Mouse (Mus musculus) heart, embryonic 16.5 days (tissue): ENCODE data around the gene Tubd1. TPM values are rescaled to one million over a fixed set of nuclear protein-coding genes. Genes with fewer than 3 reads are reported as not detected.

Source experiments
- ATAC-seq: fragments of 200-750 bp; cut with Nextera tagmentation; replicated peaks from 2 replicates; pipeline ENCODE4 v1.8.0; 2017; ENCODE audit warnings: moderate number of reproducible peaks; ENCODE audit not compliant: insufficient read depth, low FRiP score; ENCODE audit errors: extremely low read depth
- H3K27ac ChIP-seq: fragments of 300-500 bp; sonication (generic); 2 replicates; pipeline ENCODE4 v1.5.1; 2014; ENCODE audit warnings: mild to moderate bottlenecking, low read length, control low read depth, moderate library complexity
- H3K27me3 ChIP-seq: fragments of 300-500 bp; sonication (generic); 2 replicates; pipeline ENCODE4 v1.6.1; 2014; ENCODE audit warnings: low read length, mixed read lengths; ENCODE audit not compliant: control insufficient read depth, insufficient read depth
- H3K36me3 ChIP-seq: fragments of 300-500 bp; sonication (generic); 2 replicates; pipeline ENCODE4 v1.6.1; 2014; ENCODE audit not compliant: control insufficient read depth, insufficient read depth
- H3K4me1 ChIP-seq: fragments of 300-500 bp; sonication (generic); 2 replicates; pipeline ENCODE4 v1.6.1; 2014; ENCODE audit warnings: low read length, mixed read lengths; ENCODE audit not compliant: control insufficient read depth, insufficient read depth
- H3K4me2 ChIP-seq: fragments of 300-500 bp; sonication (generic); 2 replicates; pipeline ENCODE4 v1.6.1; 2014; ENCODE audit warnings: low read depth, mild to moderate bottlenecking, control low read depth, low read length
- H3K4me3 ChIP-seq: fragments of 300-500 bp; sonication (generic); 2 replicates; pipeline ENCODE4 v1.5.1; 2014; ENCODE audit warnings: mild to moderate bottlenecking, control low read depth, low read length
- H3K9ac ChIP-seq: fragments of 300-500 bp; sonication (generic); 2 replicates; pipeline ENCODE4 v1.6.1; 2014; ENCODE audit warnings: low read length, control low read depth
- H3K9me3 ChIP-seq: fragments of 300-500 bp; sonication (generic); replicated peaks from 2 replicates; pipeline ENCODE4 v1.6.1; 2016; ENCODE audit warnings: low read length; ENCODE audit not compliant: control insufficient read depth
- WGBS: fragments of 180-500 bp; shearing (Covaris S2); extraction: QIAGEN DNeasy Blood & Tissue Kit; methylation state at CpG from one replicate; pipeline ENCODE4 v1.1.7; 2014; 5-methylcytosine and 5-hydroxymethylcytosine counted together
- polyA plus RNA-seq: library from polyadenylated mRNA; unstranded; fragments of >200 nt; fragmentation: Nextera tagmentation; extraction: Ambion mirVana; gene quantifications from 2 replicates; pipeline ENCODE4 v1.2.1, GENCODE M21; 2015

Gene Tubd1
- polyA plus RNA-seq, 1 experiment from 2014 or later, result 13.6 TPM

GRCm38 (mm10) chr11:86543960-86544638 lies 692 bp upstream of the Tubd1 start:
- H3K4me2 ChIP-seq, result peak overlapping the region; percentile 66
- H3K9me3 ChIP-seq, result no peaks in the 10 kb centered on the region
- H3K27ac ChIP-seq, result peak overlapping the region; percentile 92
- peak overlapping the region; percentile 79 for H3K4me3 ChIP-seq
- H3K4me1 ChIP-seq, result peaks cover 34% of the 10 kb centered on the region
- peak overlapping the region; percentile 95 for H3K9ac ChIP-seq
- WGBS, result under 1% methylated on average over 47 of the region's 50 CpGs
- no peaks in the 10 kb centered on the region for H3K27me3 ChIP-seq
- H3K36me3 ChIP-seq, result peaks cover 3% of the 10 kb centered on the region
- ATAC-seq, result peak; percentile 67

- H3K27ac ChIP-seq, result peak overlapping the region; percentile 90
- ATAC-seq, result no peak
- 74% methylated on average over 8 of the region's 8 CpGs for WGBS
- peak overlapping the region; percentile 72 for H3K4me2 ChIP-seq
- peaks cover 32% of the 10 kb centered on the region for H3K4me1 ChIP-seq
- H3K9me3 ChIP-seq, result peaks cover 4% of the 10 kb centered on the region; the same call in 1 of the 2 replicates
- H3K36me3 ChIP-seq, result peaks cover 16% of the 10 kb centered on the region
- H3K9ac ChIP-seq, result peak overlapping the region; percentile 76
- H3K27me3 ChIP-seq, result no peaks in the 10 kb centered on the region
- H3K4me3 ChIP-seq, result peak overlapping the region; percentile 79
These were observed 765 bp downstream of the Tubd1 start for GRCm38 (mm10) chr11:86545556-86545955.

- Histone ChIP-seq H3K9ac (no peak overlapping the region), H3K4me1 (peaks cover 23% of the 10 kb centered on the region), H3K27ac (no peak overlapping the region), H3K4me3 (no peak overlapping the region), H3K27me3 (no peaks in the 10 kb centered on the region), H3K36me3 (peaks cover 16% of the 10 kb centered on the region), H3K9me3 (peaks cover 4% of the 10 kb centered on the region; the same call in 1 of the 2 replicates), H3K4me2 (no peak overlapping the region)
- ATAC-seq, result no peak
- WGBS, result 100% methylated on average over 1 of the region's 1 CpGs
These were observed 2.6 kb downstream of the Tubd1 start for GRCm38 (mm10) chr11:86547412-86547811.

GRCm38 (mm10) chr11:86553525-86553924 lies 8.7 kb downstream of the Tubd1 start:
- H3K9ac ChIP-seq, result no peak overlapping the region
- 0 out of 2 replicates have a peak, but pooled peaks cover 2% of the 10 kb centered on the region for H3K4me1 ChIP-seq
- no peak overlapping the region for H3K27ac ChIP-seq
- H3K4me3 ChIP-seq, result no peak overlapping the region
- H3K27me3 ChIP-seq, result no peaks in the 10 kb centered on the region
- WGBS, result 86% methylated on average over 6 of the region's 6 CpGs
- no peak overlapping the region for H3K4me2 ChIP-seq
- peaks cover 4% of the 10 kb centered on the region; the same call in 1 of the 2 replicates for H3K9me3 ChIP-seq
- H3K36me3 ChIP-seq, result peaks cover 43% of the 10 kb centered on the region
- no peak for ATAC-seq

- WGBS, result 88% methylated on average over 4 of the region's 4 CpGs
- Histone ChIP-seq H3K27me3 (no peaks in the 10 kb centered on the region), H3K9me3 (no peaks in the 10 kb centered on the region), H3K27ac (no peak overlapping the region), H3K9ac (no peak overlapping the region), H3K4me1 (no peaks in the 10 kb centered on the region), H3K4me3 (no peak overlapping the region), H3K36me3 (peaks cover 39% of the 10 kb centered on the region), H3K4me2 (no peak overlapping the region)
- no peak for ATAC-seq
These were observed 13.5 kb downstream of the Tubd1 start for GRCm38 (mm10) chr11:86558258-86558657.

DNA sequence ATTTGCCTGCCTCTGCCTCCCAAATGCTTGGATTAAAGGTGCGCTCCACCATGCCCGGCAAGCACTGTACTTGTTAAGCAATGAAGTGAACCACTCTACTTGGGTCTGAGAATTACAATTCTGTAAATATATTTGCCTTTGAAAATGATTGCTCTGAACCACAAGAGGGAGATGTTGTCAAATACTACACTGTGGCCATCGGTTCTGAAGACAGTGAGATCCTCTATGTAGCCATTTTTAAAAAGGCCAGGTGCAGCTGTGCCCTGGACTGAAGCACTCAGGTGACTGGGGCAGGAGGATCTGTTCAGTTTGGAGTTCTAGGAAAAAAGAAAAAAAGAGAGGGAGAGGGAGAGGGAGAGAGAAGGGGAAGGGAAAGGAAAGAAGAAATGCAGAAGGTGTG lies 23.6 kb downstream of the Tubd1 start:
- Histone ChIP-seq H3K4me1 (peaks cover 14% of the 10 kb centered on the region), H3K36me3 (peaks cover 8% of the 10 kb centered on the region; the same call in 1 of the 2 replicates), H3K27me3 (no peaks in the 10 kb centered on the region), H3K4me3 (no peak overlapping the region), H3K9ac (no peak overlapping the region), H3K9me3 (no peaks in the 10 kb centered on the region), H3K27ac (no peak overlapping the region), H3K4me2 (no peak overlapping the region)
- ATAC-seq, result no peak
- 47% methylated on average over 3 of the region's 3 CpGs for WGBS

- Histone ChIP-seq H3K4me2 (no peak overlapping the region), H3K36me3 (peaks cover 8% of the 10 kb centered on the region; the same call in 1 of the 2 replicates), H3K9me3 (no peaks in the 10 kb centered on the region), H3K27ac (peak overlapping the region; percentile 33), H3K9ac (no peak overlapping the region), H3K4me1 (peaks cover 14% of the 10 kb centered on the region), H3K27me3 (no peaks in the 10 kb centered on the region), H3K4me3 (no peak overlapping the region)
- WGBS, result 33% methylated on average over 9 of the region's 9 CpGs
- peak; percentile 46; the same call in 1 of the 2 replicates for ATAC-seq
These were observed 25.5 kb downstream of the Tubd1 start for GRCm38 (mm10) chr11:86570261-86570746.

GRCm38 (mm10) chr11:86571047-86571855 lies 26.5 kb downstream of the Tubd1 start:
- Histone ChIP-seq H3K4me2 (no peak overlapping the region), H3K27ac (peak overlapping the region; percentile 33), H3K27me3 (no peaks in the 10 kb centered on the region), H3K4me1 (peaks cover 14% of the 10 kb centered on the region), H3K9me3 (no peaks in the 10 kb centered on the region), H3K4me3 (no peak overlapping the region), H3K36me3 (peaks cover 8% of the 10 kb centered on the region; the same call in 1 of the 2 replicates), H3K9ac (no peak overlapping the region)
- WGBS, result 37% methylated on average over 15 of the region's 15 CpGs
- peak; percentile 38; the same call in 1 of the 2 replicates for ATAC-seq

GRCm38 (mm10) chr11:86571871-86572270 lies 27.1 kb downstream of the Tubd1 start:
- Histone ChIP-seq H3K36me3 (peaks cover 7% of the 10 kb centered on the region; the same call in 1 of the 2 replicates), H3K27me3 (no peaks in the 10 kb centered on the region), H3K9me3 (no peaks in the 10 kb centered on the region), H3K9ac (no peak overlapping the region), H3K27ac (peak overlapping the region; percentile 33), H3K4me2 (no peak overlapping the region), H3K4me3 (no peak overlapping the region), H3K4me1 (peaks cover 14% of the 10 kb centered on the region)
- WGBS, result 68% methylated on average over 4 of the region's 4 CpGs
- no peak for ATAC-seq
